Mouse (Mus musculus) bone marrow macrophage, adult 2 months (primary cell): Measurements from ENCODE around the gene Gm7030.

Source experiments
- CTCF ChIP-seq: IDR thresholded peaks from 2 replicates; pipeline ENCODE4 v1.5.1; 2012; ENCODE audit warnings: low read depth, mild to moderate bottlenecking, low read length, moderate library complexity
- POLR2A ChIP-seq: IDR thresholded peaks from 2 replicates; pipeline ENCODE4 v1.6.1; 2012; ENCODE audit warnings: mild to moderate bottlenecking, low read depth, low read length, borderline replicate concordance

DNA sequence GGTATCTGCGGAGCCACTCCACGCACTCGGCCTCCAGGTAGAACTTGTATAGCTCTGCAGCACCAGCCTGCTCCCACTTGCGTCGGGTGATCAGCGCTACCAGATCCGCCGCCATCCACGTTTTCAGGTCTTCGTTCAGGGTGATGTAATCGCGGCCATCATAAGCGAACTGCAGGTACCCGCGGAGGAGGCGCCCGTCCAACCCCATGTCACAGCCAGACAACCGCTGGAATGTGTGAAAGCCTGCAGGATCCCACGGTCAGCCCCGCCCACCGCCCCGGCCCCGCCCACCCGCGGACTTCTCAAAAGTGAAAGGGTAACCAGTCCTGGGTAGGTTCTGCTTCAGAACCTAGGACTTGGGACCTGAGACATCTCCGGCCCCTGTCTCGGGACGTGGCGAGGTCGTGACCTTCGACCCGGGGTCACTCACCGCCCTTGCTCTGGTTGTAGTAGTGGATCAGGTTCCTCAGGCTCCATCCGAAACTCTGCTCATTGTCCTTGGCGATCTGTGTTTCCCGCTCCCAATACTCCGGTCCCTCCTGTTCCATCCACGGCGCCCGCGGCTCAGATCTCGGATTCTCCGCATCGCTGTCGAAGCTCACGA lies 45.9 kb downstream of the Gm7030 start:
- TF ChIP-seq CTCF (no peak), POLR2A (no peak)
